Mouse (Mus musculus) erythroblast, embryonic 14.5 days (primary cell): Measurements from ENCODE around the gene Slc44a2. TPM values are rescaled to one million over a fixed set of nuclear protein-coding genes. Genes with fewer than 3 reads are reported as not detected.

Experiments used
- H3K27me3 ChIP-seq: 2 replicates; pipeline ENCODE4 v1.6.1; 2012; ENCODE audit warnings: inconsistent platforms; ENCODE audit not compliant: control insufficient read depth
- H3K36me3 ChIP-seq: 2 replicates; pipeline ENCODE4 v1.6.1; 2012; ENCODE audit warnings: mild to moderate bottlenecking, inconsistent platforms; ENCODE audit not compliant: control insufficient read depth
- H3K4me1 ChIP-seq: 2 replicates; pipeline ENCODE4 v1.6.1; 2012; ENCODE audit warnings: inconsistent platforms; ENCODE audit not compliant: control insufficient read depth
- H3K4me3 ChIP-seq: replicated peaks from 2 replicates; pipeline ENCODE3; 2012; ENCODE audit warnings: moderate library complexity, mild to moderate bottlenecking, inconsistent platforms
- H3K9me3 ChIP-seq: 2 replicates; pipeline ENCODE4 v1.6.1; 2012; ENCODE audit warnings: low read length, inconsistent platforms, mixed read lengths; ENCODE audit not compliant: control insufficient read depth
- GATA1 ChIP-seq: IDR thresholded peaks from 2 replicates; pipeline ENCODE4 v1.6.1; 2012; ENCODE audit warnings: low read length, inconsistent platforms, mixed read lengths
- TAL1 ChIP-seq: IDR thresholded peaks from 3 replicates; pipeline ENCODE4 v1.6.1; 2012; ENCODE audit warnings: low read length, inconsistent platforms, mixed read lengths
- polyA plus RNA-seq: library from polyadenylated mRNA; stranded (reverse); fragments of >175 nt; gene quantifications from 2 replicates; pipeline ENCODE4 v1.2.3, GENCODE M21; 2012

Gene Slc44a2
- 0.76 and 0.82 TPM in 2 replicates for polyA plus RNA-seq

- no peak for TF ChIP-seq TAL1
- TF ChIP-seq GATA1: no peak
- H3K36me3 ChIP-seq: no peaks in the 10 kb centered on the region; the same call in 1 of the 2 replicates
- 0 out of 2 replicates have a peak, but pooled peaks cover 2% of the 10 kb centered on the region for H3K9me3 ChIP-seq
- peaks cover 51% of the 10 kb centered on the region for H3K4me1 ChIP-seq
- peak within 1 kb of the TSS; percentile 81 for H3K4me3 ChIP-seq
- H3K27me3 ChIP-seq: no peaks in the 10 kb centered on the region
Measured at GRCm38 (mm10) chr9:21320619-21321512, at the start of gene Slc44a2. Slc44a2 (plus strand) TSS chr9:21320698.

- no peak for TF ChIP-seq TAL1
- no peak for TF ChIP-seq GATA1
- Histone ChIP-seq H3K4me1 (peaks cover 65% of the 10 kb centered on the region), H3K9me3 (no peaks in the 10 kb centered on the region), H3K27me3 (no peaks in the 10 kb centered on the region), H3K4me3 (no peak overlapping the region), H3K36me3 (peaks cover 100% of the 10 kb centered on the region)
Measured at GRCm38 (mm10) chr9:21272391-21272790, 48.1 kb upstream of the Slc44a2 start.

GRCm38 (mm10) chr9:21273094-21273493 lies 47.4 kb upstream of the Slc44a2 start:
- H3K9me3 ChIP-seq: no peaks in the 10 kb centered on the region
- no peaks in the 10 kb centered on the region for H3K27me3 ChIP-seq
- TF ChIP-seq TAL1 (no peak), GATA1 (no peak)
- H3K4me3 ChIP-seq: no peak overlapping the region
- peaks cover 60% of the 10 kb centered on the region for H3K4me1 ChIP-seq
- peaks cover 100% of the 10 kb centered on the region for H3K36me3 ChIP-seq

- Histone ChIP-seq H3K4me1 (peaks cover 55% of the 10 kb centered on the region), H3K4me3 (no peak overlapping the region), H3K9me3 (no peaks in the 10 kb centered on the region), H3K36me3 (peaks cover 99% of the 10 kb centered on the region), H3K27me3 (no peaks in the 10 kb centered on the region)
- TF ChIP-seq GATA1 (no peak), TAL1 (no peak)
Measured at GRCm38 (mm10) chr9:21273520-21274228, 46.8 kb upstream of the Slc44a2 start.

- TF ChIP-seq GATA1 (no peak), TAL1 (no peak)
- no peaks in the 10 kb centered on the region for H3K9me3 ChIP-seq
- peaks cover 52% of the 10 kb centered on the region for H3K4me1 ChIP-seq
- H3K36me3 ChIP-seq: peaks cover 99% of the 10 kb centered on the region
- H3K4me3 ChIP-seq: no peak overlapping the region
- H3K27me3 ChIP-seq: no peaks in the 10 kb centered on the region
Measured at GRCm38 (mm10) chr9:21274336-21274735, 46.2 kb upstream of the Slc44a2 start.

- Histone ChIP-seq H3K36me3 (peaks cover 99% of the 10 kb centered on the region), H3K4me1 (peaks cover 47% of the 10 kb centered on the region), H3K4me3 (no peak overlapping the region), H3K9me3 (no peaks in the 10 kb centered on the region), H3K27me3 (no peaks in the 10 kb centered on the region)
- TF ChIP-seq GATA1 (no peak), TAL1 (peak; percentile 36; the same call in 1 of the 3 replicates)
Measured at GRCm38 (mm10) chr9:21275013-21275710, 45.3 kb upstream of the Slc44a2 start.

GRCm38 (mm10) chr9:21275727-21276126 lies 44.8 kb upstream of the Slc44a2 start:
- TF ChIP-seq TAL1 (no peak), GATA1 (no peak)
- Histone ChIP-seq H3K4me1 (peaks cover 42% of the 10 kb centered on the region), H3K27me3 (no peaks in the 10 kb centered on the region), H3K4me3 (no peak overlapping the region), H3K9me3 (no peaks in the 10 kb centered on the region), H3K36me3 (peaks cover 97% of the 10 kb centered on the region)

GRCm38 (mm10) chr9:21276307-21276706 lies 44.2 kb upstream of the Slc44a2 start:
- H3K9me3 ChIP-seq: no peaks in the 10 kb centered on the region

GRCm38 (mm10) chr9:21277776-21278175 lies 42.7 kb upstream of the Slc44a2 start:
- peaks cover 34% of the 10 kb centered on the region for H3K4me1 ChIP-seq
- no peaks in the 10 kb centered on the region for H3K27me3 ChIP-seq
- no peak overlapping the region for H3K4me3 ChIP-seq

More at GRCm38 (mm10) chr9:21276307-21276706, 44.2 kb upstream of the Slc44a2 start:
- TF ChIP-seq GATA1 (no peak), TAL1 (no peak)
- peaks cover 38% of the 10 kb centered on the region for H3K4me1 ChIP-seq
- H3K4me3 ChIP-seq: no peak overlapping the region
- H3K36me3 ChIP-seq: peaks cover 97% of the 10 kb centered on the region
- H3K27me3 ChIP-seq: no peaks in the 10 kb centered on the region

More at GRCm38 (mm10) chr9:21277776-21278175, 42.7 kb upstream of the Slc44a2 start:
- TF ChIP-seq GATA1: no peak
- TF ChIP-seq TAL1: no peak
- Histone ChIP-seq H3K36me3 (peaks cover 97% of the 10 kb centered on the region), H3K9me3 (no peaks in the 10 kb centered on the region)
